Mouse (Mus musculus): ENCODE results near the gene Sall4. TPM values are rescaled to one million over a fixed set of nuclear protein-coding genes. Genes with fewer than 3 reads are reported as not detected.

Sall4 gene
- polyA plus RNA-seq, 1 experiment from 2014 or later = 3.1 TPM

GRCm38 (mm10) chr2:168718267-168718666, 49.5 kb downstream of the Sall4 start:
- Histone ChIP-seq H3K9ac (replicated peaks) (no peak overlapping the region), H3K4me1 (ENCODE audit: insufficient read depth) (peaks cover 5% of the 10 kb centered on the region; the same call in 1 of the 2 replicates), H3K9me3 (ENCODE audit: low read length) (no peaks in the 10 kb centered on the region), H3K4me3 (ENCODE audit: low read depth, low read length) (no peak overlapping the region), H3K4me2 (ENCODE audit: low read depth, low read length) (no peak overlapping the region), H3K27ac (ENCODE audit: low read depth) (no peak overlapping the region), H3K27me3 (ENCODE audit: insufficient read depth, low read length) (no peaks in the 10 kb centered on the region), H3K36me3 (replicated peaks; ENCODE audit: insufficient read depth, low read length) (no peaks in the 10 kb centered on the region)
- ATAC-seq (no peak), DNase-seq (no peak)
- WGBS (ENCODE audit: insufficient replicate concordance) = 85% methylated on average over 2 of the region's 2 CpGs
- TF ChIP-seq CTCF (IDR thresholded peaks at IDR 0.05; ENCODE audit: low read depth) = no peak
- TF ChIP-seq EP300 (IDR thresholded peaks at IDR 0.05; ENCODE audit: low read depth) = no peak

GRCm38 (mm10) chr2:168712199-168713176, 55.3 kb downstream of the Sall4 start:
- Histone ChIP-seq H3K9ac (replicated peaks) (no peak overlapping the region), H3K36me3 (replicated peaks; ENCODE audit: insufficient read depth, low read length) (no peaks in the 10 kb centered on the region), H3K4me3 (ENCODE audit: low read depth, low read length) (no peak overlapping the region), H3K9me3 (ENCODE audit: low read length) (no peaks in the 10 kb centered on the region), H3K27me3 (ENCODE audit: insufficient read depth, low read length) (no peaks in the 10 kb centered on the region), H3K4me2 (ENCODE audit: low read depth, low read length) (no peak overlapping the region), H3K27ac (ENCODE audit: low read depth) (no peak overlapping the region), H3K4me1 (ENCODE audit: insufficient read depth) (no peaks in the 10 kb centered on the region)
- ATAC-seq (no peak), DNase-seq (no peak)
- WGBS (ENCODE audit: insufficient replicate concordance) = 76% methylated on average over 20 of the region's 20 CpGs
- TF ChIP-seq CTCF (IDR thresholded peaks at IDR 0.05; ENCODE audit: low read depth) (no peak), EP300 (IDR thresholded peaks at IDR 0.05; ENCODE audit: low read depth) (no peak)

- ATAC-seq = no peak
- no peak overlapping the region for H3K4me3 ChIP-seq (ENCODE audit: low read depth, low read length)
- 0 out of 2 replicates have a peak, but pooled peaks cover under 1% of the 10 kb centered on the region for H3K36me3 ChIP-seq (replicated peaks; ENCODE audit: insufficient read depth, low read length)
- no peaks in the 10 kb centered on the region for H3K27me3 ChIP-seq (ENCODE audit: insufficient read depth, low read length)
- H3K4me1 ChIP-seq (ENCODE audit: insufficient read depth) = no peaks in the 10 kb centered on the region
- no peak overlapping the region for H3K27ac ChIP-seq (ENCODE audit: low read depth)
- no peak for DNase-seq
- WGBS (ENCODE audit: insufficient replicate concordance) = 69% methylated on average over 3 of the region's 3 CpGs
- no peak overlapping the region for H3K4me2 ChIP-seq (ENCODE audit: low read depth, low read length)
- no peak overlapping the region for H3K9ac ChIP-seq (replicated peaks)
- no peak for TF ChIP-seq CTCF (IDR thresholded peaks at IDR 0.05; ENCODE audit: low read depth)
- H3K9me3 ChIP-seq (ENCODE audit: low read length) = no peaks in the 10 kb centered on the region
Measured at GRCm38 (mm10) chr2:168710979-168711378, 56.8 kb downstream of the Sall4 start.

- Histone ChIP-seq H3K4me1 (ENCODE audit: insufficient read depth) (no peaks in the 10 kb centered on the region), H3K9ac (replicated peaks) (no peak overlapping the region), H3K36me3 (replicated peaks; ENCODE audit: insufficient read depth, low read length) (0 out of 2 replicates have a peak, but pooled peaks cover 3% of the 10 kb centered on the region), H3K9me3 (ENCODE audit: low read length) (no peaks in the 10 kb centered on the region), H3K4me3 (ENCODE audit: low read depth, low read length) (no peak overlapping the region), H3K4me2 (ENCODE audit: low read depth, low read length) (no peak overlapping the region), H3K27ac (ENCODE audit: low read depth) (no peak overlapping the region), H3K27me3 (ENCODE audit: insufficient read depth, low read length) (no peaks in the 10 kb centered on the region)
- TF ChIP-seq EP300 (IDR thresholded peaks at IDR 0.05; ENCODE audit: low read depth) (no peak), CTCF (IDR thresholded peaks at IDR 0.05; ENCODE audit: low read depth) (no peak)
- no peak for ATAC-seq
- no peak for DNase-seq
- WGBS (ENCODE audit: insufficient replicate concordance) = 40% methylated on average over 9 of the region's 9 CpGs
Measured at GRCm38 (mm10) chr2:168707766-168708165, 60.0 kb downstream of the Sall4 start.

- DNase-seq (no peak), ATAC-seq (no peak)
- peaks cover 2% of the 10 kb centered on the region; the same call in 1 of the 2 replicates for H3K9me3 ChIP-seq (ENCODE audit: low read length)
- no peaks in the 10 kb centered on the region for H3K27me3 ChIP-seq (ENCODE audit: insufficient read depth, low read length)
- no peak for TF ChIP-seq EP300 (IDR thresholded peaks at IDR 0.05; ENCODE audit: low read depth)
- peaks cover 3% of the 10 kb centered on the region; the same call in 1 of the 2 replicates for H3K36me3 ChIP-seq (replicated peaks; ENCODE audit: insufficient read depth, low read length)
- no peak overlapping the region for H3K4me2 ChIP-seq (ENCODE audit: low read depth, low read length)
- WGBS (ENCODE audit: insufficient replicate concordance) = 71% methylated on average over 13 of the region's 13 CpGs
- H3K27ac ChIP-seq (ENCODE audit: low read depth) = no peak overlapping the region
- H3K4me3 ChIP-seq (ENCODE audit: low read depth, low read length) = no peak overlapping the region
- H3K9ac ChIP-seq (replicated peaks) = no peak overlapping the region
- H3K4me1 ChIP-seq (ENCODE audit: insufficient read depth) = no peaks in the 10 kb centered on the region
Measured at GRCm38 (mm10) chr2:168702266-168702665, 65.5 kb downstream of the Sall4 start.

Other genes with a start within 250 kb of the Sall4 start
- gene Nfatc2, start 166.3 kb downstream of the Sall4 start, polyA plus RNA-seq (2015; fragmentation: Nextera tagmentation; extraction: Ambion mirVana) = 0.11 and 0.18 TPM in 2 replicates
- 7.3 and 7.8 TPM in 2 replicates for gene Atp9a, start 25.5 kb downstream of the Sall4 start, polyA plus RNA-seq (2015; fragmentation: Nextera tagmentation; extraction: Ambion mirVana)
- gene Zfp64, start 187.6 kb upstream of the Sall4 start, polyA plus RNA-seq (2015; fragmentation: Nextera tagmentation; extraction: Ambion mirVana) = 7.1 and 7.2 TPM in 2 replicates

Measured in liver, postnatal 0 days (tissue).